Mouse (Mus musculus) layer of hippocampus, postnatal 10 days (tissue): ENCODE results near the gene Gm10273. TPM values are rescaled to one million over a fixed set of nuclear protein-coding genes. Genes with fewer than 3 reads are reported as not detected.
"Not testable (repeated sequence)": the region's sequence is repeated elsewhere in the genome, so short reads cannot be mapped to it uniquely, and the experiment has no call there.

Source experiments
- DNase-seq, 2 experiments: peaks; one replicate each; pipeline ENCODE4 v3.0.0; 2021; ENCODE audit warnings: low spot score in 2 of 2
- long read RNA-seq: library from polyadenylated mRNA; stranded (forward); transcript quantifications from one replicate; pipeline ENCODE4 v2.0.0, GENCODE M21; 2023
- total RNA-seq, 2 experiments: library from RNA; stranded (reverse); gene quantifications; 2 replicates each; pipeline ENCODE4 v1.2.3; 2021

The Gm10273 gene
- 10 to 100 TPM; 22.8 to 27.2 TPM for total RNA-seq
- long read RNA-seq, partial matches to known transcripts, result 0 of 4 reads
- long read RNA-seq, other reads (novel, unspliced or antisense), result 0 of 4 reads

GRCm38 (mm10) chr10:59395461-59395860 is at the start of gene Gm10273:
Gm10273 (plus strand) TSS chr10:59395632.
- DNase-seq, result not testable (repeated sequence)

GRCm38 (mm10) chr10:59346560-59346959 is 48.9 kb upstream of the Gm10273 start:
- DNase-seq, result no peak

GRCm38 (mm10) chr10:59348200-59348599 is 47.2 kb upstream of the Gm10273 start:
- no peak for DNase-seq

GRCm38 (mm10) chr10:59349536-59349935 is 45.9 kb upstream of the Gm10273 start:
- DNase-seq, result no peak

- DNase-seq, result no peak
Measured at GRCm38 (mm10) chr10:59353065-59353464, 42.4 kb upstream of the Gm10273 start.

- no peak for DNase-seq
Measured at GRCm38 (mm10) chr10:59354120-59354519, 41.3 kb upstream of the Gm10273 start.

GRCm38 (mm10) chr10:59355020-59355419 is 40.4 kb upstream of the Gm10273 start:
- no peak for DNase-seq

- no peak for DNase-seq
Measured at GRCm38 (mm10) chr10:59358744-59359143, 36.7 kb upstream of the Gm10273 start.

- DNase-seq, result no peak
Measured at GRCm38 (mm10) chr10:59363208-59363607, 32.2 kb upstream of the Gm10273 start.

- DNase-seq, result no peak
Measured at GRCm38 (mm10) chr10:59364551-59364950, 30.9 kb upstream of the Gm10273 start.

GRCm38 (mm10) chr10:59365804-59366589 is 29.4 kb upstream of the Gm10273 start:
- no peak for DNase-seq

GRCm38 (mm10) chr10:59366746-59367145 is 28.7 kb upstream of the Gm10273 start:
- no peak for DNase-seq

GRCm38 (mm10) chr10:59367206-59367605 is 28.2 kb upstream of the Gm10273 start:
- no peak for DNase-seq

GRCm38 (mm10) chr10:59368729-59369128 is 26.7 kb upstream of the Gm10273 start:
- no peak for DNase-seq

- DNase-seq, result no peak
Measured at GRCm38 (mm10) chr10:59369426-59369825, 26.0 kb upstream of the Gm10273 start.

- no peak for DNase-seq
Measured at GRCm38 (mm10) chr10:59377906-59378305, 17.5 kb upstream of the Gm10273 start.

GRCm38 (mm10) chr10:59378728-59379127 is 16.7 kb upstream of the Gm10273 start:
- DNase-seq, result no peak

- DNase-seq, result no peak
Measured at GRCm38 (mm10) chr10:59379927-59380326, 15.5 kb upstream of the Gm10273 start.

- no peak for DNase-seq
Measured at GRCm38 (mm10) chr10:59380411-59380821, 15.0 kb upstream of the Gm10273 start.

- not testable (repeated sequence) for DNase-seq
Measured at GRCm38 (mm10) chr10:59381563-59381962, 13.9 kb upstream of the Gm10273 start.

- peak; percentile 71 to 72 for DNase-seq
Measured at GRCm38 (mm10) chr10:59386951-59387350, 8.5 kb upstream of the Gm10273 start.

GRCm38 (mm10) chr10:59389652-59390051 is 5.8 kb upstream of the Gm10273 start:
- no peak for DNase-seq

- no peak for DNase-seq
Measured at GRCm38 (mm10) chr10:59391907-59392306, 3.5 kb upstream of the Gm10273 start.
